Mouse (Mus musculus) heart, embryonic 10.5 days (tissue): ENCODE data around the gene Pdss2. TPM values are rescaled to one million over a fixed set of nuclear protein-coding genes. Genes with fewer than 3 reads are reported as not detected.

ENCODE experiments used
- DNase-seq: peaks from one replicate; pipeline ENCODE4 v3.0.0-alpha.2; 2017; ENCODE audit warnings: low spot score
- H3K27ac ChIP-seq: fragments of 300-500 bp; sonication (generic); 2 replicates; pipeline ENCODE4 v1.5.1; 2016; ENCODE audit warnings: mild to moderate bottlenecking
- H3K27me3 ChIP-seq: fragments of 300-500 bp; sonication (generic); 2 replicates; pipeline ENCODE4 v1.6.1; 2016; ENCODE audit warnings: mild to moderate bottlenecking; ENCODE audit not compliant: poor library complexity, insufficient read depth, severe bottlenecking
- H3K36me3 ChIP-seq: fragments of 300-500 bp; sonication (generic); 2 replicates; pipeline ENCODE4 v1.6.1; 2016; ENCODE audit warnings: mild to moderate bottlenecking, moderate library complexity
- H3K4me1 ChIP-seq: fragments of 300-500 bp; sonication (generic); 2 replicates; pipeline ENCODE4 v1.6.1; 2016; ENCODE audit warnings: mild to moderate bottlenecking
- H3K4me3 ChIP-seq: fragments of 300-500 bp; sonication (generic); 2 replicates; pipeline ENCODE4 v1.5.1; 2016; ENCODE audit warnings: mild to moderate bottlenecking, moderate library complexity
- H3K9me3 ChIP-seq: fragments of 300-500 bp; sonication (generic); 2 replicates; pipeline ENCODE4 v1.6.1; 2016; ENCODE audit warnings: mild to moderate bottlenecking, moderate library complexity
- WGBS: fragments of 180-500 bp; shearing (Covaris S2); methylation state at CpG from one replicate; pipeline ENCODE4 v1.1.7; 2016; 5-methylcytosine and 5-hydroxymethylcytosine counted together
- polyA plus RNA-seq: library from polyadenylated mRNA; unstranded; fragments of >200 nt; fragmentation: Nextera tagmentation; extraction: Ambion mirVana; gene quantifications from 2 replicates; pipeline ENCODE4 v1.2.1, GENCODE M21; 2016

Pdss2 gene
- polyA plus RNA-seq, 1 experiment from 2014 or later, result 13.0 TPM

GRCm38 (mm10) chr10:43330691-43331090 is 109.4 kb downstream of the Pdss2 start:
- Histone ChIP-seq H3K9me3 (no peaks in the 10 kb centered on the region), H3K36me3 (no peaks in the 10 kb centered on the region), H3K4me1 (peaks cover 25% of the 10 kb centered on the region), H3K27me3 (no peaks in the 10 kb centered on the region), H3K4me3 (no peak overlapping the region), H3K27ac (no peak overlapping the region)
- no peak for DNase-seq
- 46% methylated on average over 4 of the region's 4 CpGs for WGBS

- H3K9me3 ChIP-seq, result no peaks in the 10 kb centered on the region
- peaks cover 32% of the 10 kb centered on the region for H3K4me1 ChIP-seq
- no peak overlapping the region for H3K27ac ChIP-seq
- H3K4me3 ChIP-seq, result no peak overlapping the region
- no peaks in the 10 kb centered on the region for H3K27me3 ChIP-seq
- 25% methylated on average over 15 of the region's 15 CpGs for WGBS
- no peaks in the 10 kb centered on the region for H3K36me3 ChIP-seq
- DNase-seq, result no peak
Observed at GRCm38 (mm10) chr10:43331931-43332701, 110.8 kb downstream of the Pdss2 start.

DNA sequence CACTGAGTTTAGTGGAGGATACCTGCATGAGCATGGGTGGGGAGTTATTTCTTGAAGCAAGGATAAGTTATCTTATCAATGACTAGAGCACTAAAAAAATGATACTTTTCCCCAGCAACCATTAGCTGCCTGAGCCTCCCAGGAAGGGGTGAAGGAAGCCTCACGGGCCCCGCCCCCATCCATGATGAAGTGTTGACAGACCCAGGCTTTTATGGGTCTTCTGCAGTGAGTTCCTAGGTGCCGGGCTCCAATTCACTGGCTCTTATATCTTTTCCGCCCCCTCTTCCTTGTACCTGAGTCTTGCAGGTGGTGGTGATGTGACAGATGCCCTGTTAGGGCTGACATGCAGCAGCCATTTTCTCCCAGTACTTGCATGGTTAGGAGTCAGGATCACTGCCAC is 114.6 kb downstream of the Pdss2 start:
- 37% methylated on average over 4 of the region's 4 CpGs for WGBS
- no peak overlapping the region for H3K4me3 ChIP-seq
- no peaks in the 10 kb centered on the region for H3K9me3 ChIP-seq
- H3K36me3 ChIP-seq, result no peaks in the 10 kb centered on the region
- peaks cover 26% of the 10 kb centered on the region for H3K4me1 ChIP-seq
- no peaks in the 10 kb centered on the region for H3K27me3 ChIP-seq
- DNase-seq, result no peak
- H3K27ac ChIP-seq, result no peak overlapping the region

DNA sequence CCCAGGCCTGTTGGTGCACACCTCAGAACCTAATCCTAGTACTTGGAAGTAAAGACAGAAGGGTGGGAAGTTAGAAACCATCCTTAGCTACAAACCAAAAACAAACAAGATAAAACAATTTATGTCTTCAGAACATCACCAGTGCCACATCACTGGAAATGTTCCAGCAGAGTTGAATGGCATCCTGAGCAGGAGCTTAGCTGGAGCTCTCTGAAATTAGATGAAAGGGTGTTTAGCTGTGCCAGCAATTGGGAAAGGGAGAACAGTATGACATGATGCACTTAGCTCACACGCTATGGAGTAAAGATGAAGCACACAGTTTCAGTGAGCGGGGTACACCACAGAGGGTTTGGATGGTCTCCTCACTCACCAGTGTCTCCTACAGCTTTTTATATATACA is 115.8 kb downstream of the Pdss2 start:
- WGBS, result 94% methylated on average over 2 of the region's 2 CpGs

DNA sequence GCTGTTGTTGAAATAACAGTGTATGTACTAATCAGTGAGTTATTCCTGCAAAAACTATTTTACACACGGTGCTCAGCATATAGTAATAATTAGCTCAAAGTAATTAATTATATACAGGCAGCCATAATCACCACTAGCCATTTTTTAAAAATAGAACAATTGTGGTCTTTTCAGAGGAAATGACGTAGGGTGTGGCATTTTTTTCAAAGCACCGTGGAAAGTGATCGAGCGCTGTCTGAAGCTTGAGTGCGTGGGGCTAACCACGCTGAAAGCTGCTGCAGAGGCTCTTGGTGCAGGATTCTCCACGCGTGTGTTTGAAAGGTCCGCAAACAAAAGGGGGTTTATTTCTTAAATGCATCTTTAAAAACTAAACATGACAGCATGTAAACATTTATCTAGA is 118.5 kb downstream of the Pdss2 start:
- Histone ChIP-seq H3K9me3 (no peaks in the 10 kb centered on the region), H3K27ac (no peak overlapping the region), H3K4me1 (peaks cover 9% of the 10 kb centered on the region), H3K36me3 (no peaks in the 10 kb centered on the region), H3K27me3 (no peaks in the 10 kb centered on the region), H3K4me3 (no peak overlapping the region)
- no peak for DNase-seq
- WGBS, result 75% methylated on average over 10 of the region's 10 CpGs

More for the DNA sequence above, 115.8 kb downstream of the Pdss2 start:
- no peaks in the 10 kb centered on the region for H3K9me3 ChIP-seq
- no peak overlapping the region for H3K27ac ChIP-seq
- no peak overlapping the region for H3K4me3 ChIP-seq
- no peaks in the 10 kb centered on the region for H3K27me3 ChIP-seq
- DNase-seq, result no peak
- no peaks in the 10 kb centered on the region for H3K36me3 ChIP-seq
- H3K4me1 ChIP-seq, result peaks cover 18% of the 10 kb centered on the region

- WGBS, result 95% methylated on average over 2 of the region's 2 CpGs
- no peaks in the 10 kb centered on the region for H3K4me1 ChIP-seq
- DNase-seq, result no peak
Observed at GRCm38 (mm10) chr10:43349718-43350117, 128.4 kb downstream of the Pdss2 start.

GRCm38 (mm10) chr10:43357884-43358283 is 136.6 kb downstream of the Pdss2 start:
- Histone ChIP-seq H3K27me3 (no peaks in the 10 kb centered on the region), H3K9me3 (no peaks in the 10 kb centered on the region), H3K36me3 (no peaks in the 10 kb centered on the region), H3K4me1 (no peaks in the 10 kb centered on the region), H3K27ac (no peak overlapping the region), H3K4me3 (no peak overlapping the region)
- DNase-seq, result no peak
- 68% methylated on average over 4 of the region's 4 CpGs for WGBS

More at GRCm38 (mm10) chr10:43349718-43350117, 128.4 kb downstream of the Pdss2 start:
- no peaks in the 10 kb centered on the region for H3K36me3 ChIP-seq
- no peaks in the 10 kb centered on the region for H3K27me3 ChIP-seq
- no peaks in the 10 kb centered on the region for H3K9me3 ChIP-seq
- no peak overlapping the region for H3K4me3 ChIP-seq
- no peak overlapping the region for H3K27ac ChIP-seq

- Histone ChIP-seq H3K27ac (no peak overlapping the region), H3K4me3 (no peak overlapping the region), H3K27me3 (no peaks in the 10 kb centered on the region), H3K36me3 (no peaks in the 10 kb centered on the region), H3K9me3 (no peaks in the 10 kb centered on the region), H3K4me1 (no peaks in the 10 kb centered on the region)
- 92% methylated on average over 6 of the region's 6 CpGs for WGBS
- DNase-seq, result no peak
Observed at GRCm38 (mm10) chr10:43362947-43363346, 141.7 kb downstream of the Pdss2 start.

GRCm38 (mm10) chr10:43363431-43363851 is 142.2 kb downstream of the Pdss2 start:
- Histone ChIP-seq H3K36me3 (no peaks in the 10 kb centered on the region), H3K4me3 (no peak overlapping the region), H3K27ac (no peak overlapping the region), H3K27me3 (no peaks in the 10 kb centered on the region), H3K4me1 (no peaks in the 10 kb centered on the region), H3K9me3 (no peaks in the 10 kb centered on the region)
- DNase-seq, result no peak
- WGBS, result 86% methylated on average over 5 of the region's 5 CpGs

DNA sequence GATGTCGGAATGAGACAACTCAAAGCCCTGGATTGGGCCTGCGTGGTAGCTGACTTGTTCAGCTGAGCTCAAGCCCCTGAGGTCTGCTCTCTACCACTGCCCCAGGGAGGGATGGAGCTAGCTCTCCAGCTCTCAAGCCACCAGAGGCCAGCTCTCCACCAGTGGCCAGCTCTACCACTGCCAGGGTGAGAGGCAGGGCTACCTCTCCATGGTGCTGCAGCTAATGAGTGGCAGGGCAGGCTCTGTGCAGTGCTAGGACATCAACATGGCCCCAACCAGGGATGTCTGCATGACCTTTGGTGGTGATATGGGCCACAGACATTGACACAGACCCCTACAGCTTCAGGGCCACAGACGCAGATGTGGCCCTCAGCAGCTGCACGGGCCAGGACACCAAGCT is 144.6 kb downstream of the Pdss2 start:
- no peaks in the 10 kb centered on the region for H3K4me1 ChIP-seq
- H3K27ac ChIP-seq, result no peak overlapping the region
- no peaks in the 10 kb centered on the region for H3K27me3 ChIP-seq
- no peak overlapping the region for H3K4me3 ChIP-seq
- WGBS, result 86% methylated on average over 4 of the region's 4 CpGs
- no peaks in the 10 kb centered on the region for H3K36me3 ChIP-seq
- no peak for DNase-seq
- H3K9me3 ChIP-seq, result no peaks in the 10 kb centered on the region

- H3K4me1 ChIP-seq, result peaks cover 10% of the 10 kb centered on the region
- no peaks in the 10 kb centered on the region for H3K27me3 ChIP-seq
- 89% methylated on average over 5 of the region's 5 CpGs for WGBS
- DNase-seq, result no peak
- H3K9me3 ChIP-seq, result no peaks in the 10 kb centered on the region
- H3K4me3 ChIP-seq, result no peak overlapping the region
- no peaks in the 10 kb centered on the region for H3K36me3 ChIP-seq
- no peak overlapping the region for H3K27ac ChIP-seq
Observed at GRCm38 (mm10) chr10:43368611-43369010, 147.3 kb downstream of the Pdss2 start.

- Histone ChIP-seq H3K4me3 (no peak overlapping the region), H3K4me1 (peaks cover 12% of the 10 kb centered on the region), H3K27ac (no peak overlapping the region), H3K27me3 (no peaks in the 10 kb centered on the region), H3K9me3 (no peaks in the 10 kb centered on the region), H3K36me3 (0 out of 2 replicates have a peak, but pooled peaks cover 2% of the 10 kb centered on the region)
- WGBS, result 56% methylated on average over 7 of the region's 7 CpGs
- DNase-seq, result no peak
Observed at GRCm38 (mm10) chr10:43372315-43372714, 151.0 kb downstream of the Pdss2 start.

DNA sequence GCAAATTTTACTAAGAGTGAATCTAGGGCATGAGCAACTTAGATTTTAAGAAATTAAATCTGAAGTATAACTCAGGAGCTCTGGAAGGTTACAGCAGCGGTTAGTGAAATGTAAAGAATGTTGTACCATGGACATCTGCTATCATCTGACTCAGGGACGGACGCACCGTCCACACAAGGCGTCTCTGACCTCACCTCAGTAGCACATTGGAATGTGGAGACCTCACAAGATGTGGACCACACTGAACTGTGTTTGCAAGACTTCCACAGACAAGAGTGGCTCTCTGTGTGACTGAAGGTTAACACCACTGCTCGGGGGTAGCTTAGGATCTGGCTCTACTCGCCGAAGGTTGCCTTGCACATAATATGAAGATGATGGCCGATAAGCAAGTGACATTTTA is 151.7 kb downstream of the Pdss2 start:
- Histone ChIP-seq H3K36me3 (0 out of 2 replicates have a peak, but pooled peaks cover 2% of the 10 kb centered on the region), H3K9me3 (no peaks in the 10 kb centered on the region), H3K27ac (no peak overlapping the region), H3K4me1 (peaks cover 12% of the 10 kb centered on the region), H3K27me3 (no peaks in the 10 kb centered on the region), H3K4me3 (no peak overlapping the region)
- no peak for DNase-seq
- 64% methylated on average over 9 of the region's 9 CpGs for WGBS

DNA sequence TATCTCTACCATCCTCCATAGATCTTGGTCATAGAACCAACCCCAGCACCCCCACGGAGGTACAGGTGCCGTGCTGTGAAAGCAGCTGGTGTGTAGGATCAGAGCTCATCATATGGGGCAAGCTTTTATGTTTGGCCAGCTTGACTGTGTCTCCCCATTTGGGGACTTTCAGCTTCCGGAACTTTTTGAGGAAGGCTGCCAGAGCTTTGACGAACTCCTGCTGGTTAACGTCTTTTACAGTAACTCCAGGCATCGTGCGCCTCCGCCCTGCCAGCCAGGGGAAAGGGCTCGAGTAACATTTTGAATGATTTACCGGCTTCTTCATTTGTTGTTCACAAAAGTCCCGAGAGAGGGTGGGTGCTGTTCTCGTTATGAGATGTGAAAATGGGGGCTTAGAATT is 152.4 kb downstream of the Pdss2 start:
- DNase-seq, result no peak
- 85% methylated on average over 12 of the region's 12 CpGs for WGBS
- H3K9me3 ChIP-seq, result no peaks in the 10 kb centered on the region

More for the DNA sequence above, 152.4 kb downstream of the Pdss2 start:
- H3K4me1 ChIP-seq, result peaks cover 12% of the 10 kb centered on the region
- no peak overlapping the region for H3K4me3 ChIP-seq
- H3K36me3 ChIP-seq, result 0 out of 2 replicates have a peak, but pooled peaks cover 2% of the 10 kb centered on the region
- H3K27ac ChIP-seq, result no peak overlapping the region
- H3K27me3 ChIP-seq, result no peaks in the 10 kb centered on the region
